Mouse (Mus musculus) stomach, embryonic 14.5 days (tissue): ENCODE results near the gene Eps8l2. TPM values are rescaled to one million over a fixed set of nuclear protein-coding genes. Genes with fewer than 3 reads are reported as not detected.
A peak's percentile ranks its signal among the peaks of the same experiment; 100 is the strongest.
"Not testable (repeated sequence)": the region's sequence is repeated elsewhere in the genome, so short reads cannot be mapped to it uniquely, and the experiment has no call there.

Experiments used
- ATAC-seq: fragments of 200-750 bp; cut with Nextera tagmentation; 2 replicates; pipeline ENCODE4 v1.8.0; 2017; ENCODE audit warnings: low read depth, moderate TSS enrichment; ENCODE audit not compliant: insufficient number of reproducible peaks, insufficient read depth, low FRiP score
- H3K27ac ChIP-seq: fragments of 300-500 bp; sonication (generic); 2 replicates; pipeline ENCODE4 v1.5.1; 2014; ENCODE audit warnings: mild to moderate bottlenecking, low read length, moderate library complexity, mixed read lengths
- H3K27me3 ChIP-seq: fragments of 300-500 bp; sonication (generic); 2 replicates; pipeline ENCODE4 v1.6.1; 2014; ENCODE audit warnings: low read length, control low read depth, mixed read lengths; ENCODE audit not compliant: control insufficient read depth, insufficient read depth
- H3K36me3 ChIP-seq: fragments of 300-500 bp; sonication (generic); 2 replicates; pipeline ENCODE4 v1.6.1; 2014; ENCODE audit warnings: mild to moderate bottlenecking, control low read depth, low read length, moderate library complexity, mixed read lengths; ENCODE audit not compliant: control insufficient read depth, insufficient read depth
- H3K4me1 ChIP-seq: fragments of 300-500 bp; sonication (generic); 2 replicates; pipeline ENCODE4 v1.6.1; 2014; ENCODE audit warnings: low read length, control low read depth, mixed read lengths; ENCODE audit not compliant: control insufficient read depth, insufficient read depth
- H3K4me2 ChIP-seq: fragments of 300-500 bp; sonication (generic); replicated peaks from 2 replicates; pipeline ENCODE4 v1.6.1; 2014; ENCODE audit warnings: low read depth, low read length, control low read depth
- H3K4me3 ChIP-seq: fragments of 300-500 bp; sonication (generic); 2 replicates; pipeline ENCODE4 v1.5.1; 2014; ENCODE audit warnings: low read depth, low read length, control low read depth
- H3K9ac ChIP-seq: fragments of 300-500 bp; sonication (generic); replicated peaks from 2 replicates; pipeline ENCODE4 v1.6.1; 2014; ENCODE audit warnings: low read depth, mild to moderate bottlenecking, control low read depth, low read length, moderate library complexity, mixed read lengths
- H3K9me3 ChIP-seq: fragments of 300-500 bp; sonication (generic); 2 replicates; pipeline ENCODE4 v1.6.1; 2016; ENCODE audit warnings: low read depth, low read length, control low read depth; ENCODE audit not compliant: control insufficient read depth
- WGBS: fragments of 180-500 bp; shearing (Covaris S2); extraction: QIAGEN DNeasy Blood & Tissue Kit; methylation state at CpG from one replicate; pipeline ENCODE4 v1.1.7; 2014; 5-methylcytosine and 5-hydroxymethylcytosine counted together
- polyA plus RNA-seq: library from polyadenylated mRNA; unstranded; fragments of >200 nt; fragmentation: Nextera tagmentation; extraction: Ambion mirVana; gene quantifications from 2 replicates; pipeline ENCODE4 v1.2.1, GENCODE M21; 2014

Eps8l2 gene
- polyA plus RNA-seq, 1 experiment from 2014 or later: 28.1 TPM

DNA sequence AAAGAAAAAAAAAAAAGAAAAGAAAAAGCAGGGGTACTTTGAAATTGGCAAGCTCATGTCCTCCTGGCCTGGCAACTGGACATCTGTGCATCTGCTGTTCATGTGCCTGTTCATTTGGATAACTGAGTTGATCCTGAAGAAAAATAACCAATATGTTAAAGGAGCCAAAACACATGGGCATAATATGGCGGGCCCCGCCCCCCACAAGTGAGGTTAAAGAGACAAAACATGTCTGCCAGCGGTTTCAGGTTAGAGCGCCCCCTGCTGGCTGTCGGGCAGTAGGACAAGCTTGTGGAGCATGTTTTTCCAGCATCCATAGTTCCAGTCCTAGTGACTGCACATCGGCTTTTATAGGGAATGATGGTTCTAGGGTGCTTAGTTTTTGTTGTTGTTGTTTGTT lies 56.1 kb downstream of the Eps8l2 start:
- WGBS: 21% methylated on average over 6 of the region's 6 CpGs
- ATAC-seq: no peak
- H3K27me3 ChIP-seq: no peaks in the 10 kb centered on the region

DNA sequence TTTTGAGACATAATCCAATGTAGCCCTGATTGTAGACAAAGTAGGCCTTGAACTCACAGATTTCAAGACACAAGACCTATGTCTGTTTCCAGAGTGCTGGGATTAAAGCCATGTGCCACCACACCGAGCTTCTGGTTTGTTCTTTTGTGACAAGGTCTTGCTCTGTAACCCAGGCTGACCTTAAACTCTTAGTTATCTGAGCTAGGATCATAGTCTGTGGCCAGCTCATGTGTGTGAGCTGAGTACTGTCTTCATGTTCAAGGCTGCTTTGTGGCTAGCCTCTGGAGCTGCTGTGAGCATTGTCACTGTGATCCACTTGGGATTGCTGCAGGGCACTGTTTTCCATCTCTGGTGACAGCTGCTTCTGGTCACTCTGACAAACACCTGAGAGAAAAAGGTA lies 56.7 kb downstream of the Eps8l2 start:
- no peak overlapping the region for H3K27ac ChIP-seq
- H3K27me3 ChIP-seq: no peaks in the 10 kb centered on the region
- no peak overlapping the region for H3K9ac ChIP-seq
- H3K4me2 ChIP-seq: no peak overlapping the region
- peaks cover 11% of the 10 kb centered on the region for H3K4me1 ChIP-seq
- peaks cover 21% of the 10 kb centered on the region; the same call in 1 of the 2 replicates for H3K36me3 ChIP-seq
- 82% methylated on average over 1 of the region's 1 CpGs for WGBS
- no peak overlapping the region for H3K4me3 ChIP-seq
- no peak for ATAC-seq
- H3K9me3 ChIP-seq: no peaks in the 10 kb centered on the region

More for the DNA sequence above, 56.1 kb downstream of the Eps8l2 start:
- peaks cover 11% of the 10 kb centered on the region for H3K4me1 ChIP-seq
- peaks cover 16% of the 10 kb centered on the region; the same call in 1 of the 2 replicates for H3K36me3 ChIP-seq
- no peaks in the 10 kb centered on the region for H3K9me3 ChIP-seq
- no peak overlapping the region for H3K4me3 ChIP-seq
- no peak overlapping the region for H3K4me2 ChIP-seq
- H3K27ac ChIP-seq: no peak overlapping the region
- no peak overlapping the region for H3K9ac ChIP-seq

DNA sequence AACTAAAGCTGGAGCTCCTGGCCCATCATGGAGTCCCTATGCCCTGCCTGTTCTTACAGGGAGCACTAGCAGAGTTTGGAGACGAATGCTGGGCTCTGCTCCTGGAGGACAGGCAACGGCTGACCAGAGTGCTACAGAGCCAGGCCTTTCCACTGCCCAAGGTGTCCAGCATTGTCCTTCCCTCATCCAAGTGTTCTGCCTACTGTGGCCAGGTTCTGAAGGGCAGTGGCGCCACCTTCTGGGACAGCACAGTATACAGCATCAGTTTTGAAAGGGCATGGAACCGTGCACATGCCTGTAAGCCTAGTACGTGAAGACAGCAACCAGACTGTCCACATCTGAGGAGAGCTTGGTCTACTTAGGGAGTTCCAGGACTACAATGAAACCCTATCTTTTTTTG lies 64.6 kb downstream of the Eps8l2 start:
- Histone ChIP-seq H3K4me2 (no peak overlapping the region), H3K4me1 (no peaks in the 10 kb centered on the region), H3K9ac (no peak overlapping the region), H3K27ac (no peak overlapping the region), H3K9me3 (no peaks in the 10 kb centered on the region), H3K27me3 (no peaks in the 10 kb centered on the region), H3K4me3 (no peak overlapping the region), H3K36me3 (peaks cover 31% of the 10 kb centered on the region)
- 45% methylated on average over 5 of the region's 5 CpGs for WGBS
- peak; percentile 21; the same call in 1 of the 2 replicates for ATAC-seq

DNA sequence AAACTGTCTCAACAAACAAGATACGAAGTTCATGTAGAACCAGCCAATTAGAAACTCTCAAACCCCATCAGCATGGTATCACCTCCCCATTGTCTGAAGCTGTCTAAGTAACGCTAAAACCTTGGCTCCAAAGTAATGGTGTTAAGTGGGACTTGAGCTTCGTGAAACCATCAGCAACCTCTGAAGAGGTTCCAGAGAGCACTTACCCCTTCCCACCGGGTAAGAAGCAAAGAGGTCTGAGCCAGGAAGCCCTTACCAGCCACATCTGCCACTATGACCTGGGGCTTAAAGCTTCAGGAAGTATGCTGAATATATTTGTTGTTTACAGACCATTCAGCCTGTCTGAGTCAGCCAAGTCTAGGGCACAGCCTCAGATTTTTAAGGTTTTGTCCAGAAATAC lies 66.8 kb downstream of the Eps8l2 start:
- H3K4me1 ChIP-seq: no peaks in the 10 kb centered on the region
- no peak for ATAC-seq
- no peaks in the 10 kb centered on the region for H3K27me3 ChIP-seq
- 78% methylated on average over 4 of the region's 4 CpGs for WGBS
- H3K4me3 ChIP-seq: no peak overlapping the region
- no peak overlapping the region for H3K9ac ChIP-seq
- H3K9me3 ChIP-seq: no peaks in the 10 kb centered on the region
- H3K27ac ChIP-seq: no peak overlapping the region
- H3K36me3 ChIP-seq: peaks cover 38% of the 10 kb centered on the region
- no peak overlapping the region for H3K4me2 ChIP-seq

DNA sequence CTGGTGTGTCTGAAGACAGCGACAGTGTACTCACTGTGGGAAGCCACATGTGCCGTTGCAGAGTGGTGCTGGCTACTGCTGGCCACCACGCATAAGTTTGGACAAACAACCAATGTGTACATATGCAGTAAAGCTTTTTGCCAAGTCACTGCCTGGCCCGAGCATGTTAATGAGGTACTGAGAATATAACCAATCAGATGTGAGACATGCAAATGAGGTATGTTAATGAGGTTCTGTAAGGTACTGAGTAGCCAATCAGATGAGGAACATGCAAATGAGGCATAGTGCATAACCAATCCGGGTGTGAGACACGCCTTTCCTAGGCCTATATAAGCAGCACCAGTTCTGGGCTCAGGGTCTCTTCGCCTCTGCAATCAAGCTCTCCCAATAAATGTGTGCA lies 69.0 kb downstream of the Eps8l2 start:
- not testable (repeated sequence) for H3K27ac ChIP-seq, ATAC-seq, H3K4me2 ChIP-seq, H3K9ac ChIP-seq, H3K9me3 ChIP-seq, H3K4me3 ChIP-seq, H3K27me3 ChIP-seq, H3K4me1 ChIP-seq
- peaks cover 27% of the 10 kb centered on the region for H3K36me3 ChIP-seq
- 97% methylated on average over 7 of the region's 7 CpGs for WGBS

DNA sequence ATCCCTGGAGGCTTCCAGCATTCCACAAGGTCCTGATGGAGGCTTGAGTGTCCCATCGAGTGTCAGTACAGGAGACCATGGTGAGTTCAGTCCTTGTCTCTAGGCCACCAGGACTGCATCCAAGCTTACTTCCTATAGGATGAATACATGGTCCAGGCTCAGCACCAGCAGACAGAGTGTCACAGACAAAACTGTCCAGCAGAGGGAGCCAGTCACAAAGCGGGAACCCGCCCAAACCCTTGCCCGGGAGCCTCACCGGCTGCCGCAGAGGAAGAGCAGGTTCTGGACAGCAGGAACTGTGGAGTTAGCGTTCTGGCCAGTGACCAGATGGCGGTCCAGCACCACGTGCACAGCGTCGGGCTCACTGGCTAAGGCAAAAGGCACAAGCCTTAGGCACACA lies 70.2 kb downstream of the Eps8l2 start:
- Histone ChIP-seq H3K4me2 (no peak overlapping the region), H3K36me3 (peaks cover 23% of the 10 kb centered on the region), H3K27me3 (no peaks in the 10 kb centered on the region), H3K4me1 (peaks cover 4% of the 10 kb centered on the region; the same call in 1 of the 2 replicates), H3K9ac (no peak overlapping the region), H3K27ac (no peak overlapping the region), H3K9me3 (no peaks in the 10 kb centered on the region), H3K4me3 (no peak overlapping the region)
- 14% methylated on average over 11 of the region's 11 CpGs for WGBS
- peak; percentile 62; the same call in 1 of the 2 replicates for ATAC-seq

DNA sequence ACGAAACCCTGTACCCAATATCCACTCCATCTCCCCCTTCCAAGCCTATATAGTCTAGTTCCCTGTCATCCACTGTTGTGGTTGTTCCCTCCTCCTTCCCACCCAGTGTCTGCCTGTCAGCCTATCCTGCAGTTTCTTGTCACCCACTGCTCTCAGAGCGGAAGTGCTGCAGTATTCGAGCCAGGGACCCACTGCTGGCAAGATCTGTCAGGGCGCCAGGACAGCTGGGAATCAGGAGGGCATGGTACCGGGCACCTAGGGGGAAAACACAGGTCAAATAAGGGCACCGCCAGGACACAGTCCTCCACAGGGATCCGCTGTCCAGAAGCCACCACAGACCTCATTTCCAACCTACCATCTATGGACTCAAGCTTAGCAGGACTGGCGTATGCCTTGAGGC lies 72.0 kb downstream of the Eps8l2 start:
- peaks cover 8% of the 10 kb centered on the region; the same call in 1 of the 2 replicates for H3K4me1 ChIP-seq
- peaks cover 23% of the 10 kb centered on the region for H3K36me3 ChIP-seq
- H3K9ac ChIP-seq: no peak overlapping the region
- no peaks in the 10 kb centered on the region for H3K9me3 ChIP-seq
- H3K27ac ChIP-seq: no peak overlapping the region
- no peak overlapping the region for H3K4me2 ChIP-seq
- no peak overlapping the region for H3K4me3 ChIP-seq
- 89% methylated on average over 8 of the region's 8 CpGs for WGBS
- ATAC-seq: no peak
- H3K27me3 ChIP-seq: no peaks in the 10 kb centered on the region

DNA sequence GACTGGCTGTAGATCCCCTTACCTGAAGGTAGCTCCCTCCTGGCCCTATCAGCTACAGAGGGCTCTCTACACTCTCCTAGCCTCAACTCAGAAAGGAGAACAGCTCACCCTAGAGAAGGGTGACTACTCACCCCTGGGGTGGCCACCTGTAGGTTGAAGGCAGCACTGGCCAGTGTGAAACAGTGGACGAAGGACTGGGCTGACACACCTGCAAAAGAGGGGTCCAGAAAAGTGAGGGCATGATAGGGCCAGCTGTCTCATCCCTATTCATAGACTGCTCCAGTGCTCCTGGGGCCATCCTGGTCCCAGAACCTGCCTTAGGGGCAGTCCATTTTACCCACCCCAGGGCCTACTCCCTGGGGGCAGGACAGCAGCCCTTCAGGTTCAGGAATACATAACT lies 73.0 kb downstream of the Eps8l2 start:
- no peak overlapping the region for H3K9ac ChIP-seq
- no peak overlapping the region for H3K4me2 ChIP-seq
- WGBS: 100% methylated on average over 1 of the region's 1 CpGs
- no peaks in the 10 kb centered on the region for H3K27me3 ChIP-seq
- peaks cover 23% of the 10 kb centered on the region for H3K36me3 ChIP-seq
- no peaks in the 10 kb centered on the region for H3K9me3 ChIP-seq
- ATAC-seq: no peak
- no peak overlapping the region for H3K27ac ChIP-seq
- H3K4me3 ChIP-seq: no peak overlapping the region
- H3K4me1 ChIP-seq: peaks cover 8% of the 10 kb centered on the region; the same call in 1 of the 2 replicates
